Mouse (Mus musculus): ENCODE data around the gene Bbs9. TPM values are rescaled to one million over a fixed set of nuclear protein-coding genes. Genes with fewer than 3 reads are reported as not detected.
A peak's percentile ranks its signal among the peaks of the same experiment; 100 is the strongest.

The Bbs9 gene
- polyA plus RNA-seq, 1 experiment: 17.9 TPM

DNA sequence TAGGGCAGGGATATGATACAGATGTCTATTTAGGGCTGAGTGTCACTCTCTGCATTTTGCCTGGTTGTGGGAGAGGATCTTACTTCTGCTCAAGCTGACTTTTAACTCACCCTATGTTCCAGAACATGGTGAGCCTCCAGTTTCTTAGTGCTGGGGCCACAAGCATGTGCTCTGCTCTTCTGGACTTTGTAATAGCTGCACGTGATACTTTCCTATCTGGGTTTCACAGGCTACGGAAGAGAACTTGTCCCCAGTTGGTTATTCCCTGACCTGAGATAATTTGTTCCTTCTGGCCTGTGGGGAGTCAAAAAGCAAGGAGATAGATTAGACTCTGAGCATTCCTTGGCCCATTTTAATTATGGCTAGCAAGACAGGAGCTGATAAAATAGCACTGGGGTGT lies 30.1 kb downstream of the Bbs9 start:
- Histone ChIP-seq H3K36me3 (ENCODE audit: control insufficient read depth, insufficient read depth, low read length, poor library complexity, severe bottlenecking) (no peaks in the 10 kb centered on the region), H3K9ac (ENCODE audit: low read depth, poor library complexity, severe bottlenecking) (no peak overlapping the region), H3K4me3 (ENCODE audit: low read depth, low read length) (no peak overlapping the region), H3K27me3 (ENCODE audit: control insufficient read depth, insufficient read depth, low read length, poor library complexity, severe bottlenecking) (no peaks in the 10 kb centered on the region), H3K9me3 (replicated peaks; ENCODE audit: control insufficient read depth, insufficient read depth, low read length, poor library complexity, severe bottlenecking) (no peaks in the 10 kb centered on the region), H3K4me1 (ENCODE audit: control insufficient read depth, insufficient read depth, low read length) (no peaks in the 10 kb centered on the region), H3K27ac (ENCODE audit: insufficient read depth, low read length) (no peak overlapping the region)
- TF ChIP-seq POLR2A (IDR thresholded peaks at IDR 0.05; ENCODE audit: insufficient read depth, low read length) (no peak), EP300 (IDR thresholded peaks at IDR 0.05; ENCODE audit: insufficient read depth, low read depth, low read length) (no peak), CTCF (IDR thresholded peaks at IDR 0.05; ENCODE audit: low read depth, low read length) (no peak)

DNA sequence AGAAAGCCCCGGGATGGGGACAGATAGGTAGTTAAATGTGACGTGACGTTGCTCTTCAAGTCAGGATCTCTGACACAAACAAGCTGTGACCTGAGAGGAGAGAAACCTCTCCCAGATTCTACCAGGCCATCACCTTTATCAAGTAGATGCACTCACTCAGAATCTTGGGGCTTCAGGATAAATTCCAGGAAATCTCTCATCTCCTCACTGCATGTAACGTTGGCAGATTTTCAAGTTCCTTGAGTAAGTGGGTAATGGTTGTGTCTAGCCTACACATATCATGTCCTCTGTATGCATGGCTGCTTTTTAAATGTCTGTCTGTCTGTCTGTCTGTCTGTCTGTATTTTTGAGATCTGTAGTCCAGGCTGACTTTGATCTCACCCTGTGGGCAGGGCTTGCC lies 39.6 kb downstream of the Bbs9 start:
- Histone ChIP-seq H3K27ac (ENCODE audit: insufficient read depth, low read length) (no peak overlapping the region), H3K9me3 (replicated peaks; ENCODE audit: control insufficient read depth, insufficient read depth, low read length, poor library complexity, severe bottlenecking) (no peaks in the 10 kb centered on the region), H3K4me3 (ENCODE audit: low read depth, low read length) (no peak overlapping the region), H3K9ac (ENCODE audit: low read depth, poor library complexity, severe bottlenecking) (no peak overlapping the region), H3K4me1 (ENCODE audit: control insufficient read depth, insufficient read depth, low read length) (no peaks in the 10 kb centered on the region), H3K27me3 (ENCODE audit: control insufficient read depth, insufficient read depth, low read length, poor library complexity, severe bottlenecking) (no peaks in the 10 kb centered on the region), H3K36me3 (ENCODE audit: control insufficient read depth, insufficient read depth, low read length, poor library complexity, severe bottlenecking) (no peaks in the 10 kb centered on the region)
- TF ChIP-seq CTCF (IDR thresholded peaks at IDR 0.05; ENCODE audit: low read depth, low read length): no peak
- TF ChIP-seq EP300 (IDR thresholded peaks at IDR 0.05; ENCODE audit: insufficient read depth, low read depth, low read length): no peak
- TF ChIP-seq POLR2A (IDR thresholded peaks at IDR 0.05; ENCODE audit: insufficient read depth, low read length): no peak

DNA sequence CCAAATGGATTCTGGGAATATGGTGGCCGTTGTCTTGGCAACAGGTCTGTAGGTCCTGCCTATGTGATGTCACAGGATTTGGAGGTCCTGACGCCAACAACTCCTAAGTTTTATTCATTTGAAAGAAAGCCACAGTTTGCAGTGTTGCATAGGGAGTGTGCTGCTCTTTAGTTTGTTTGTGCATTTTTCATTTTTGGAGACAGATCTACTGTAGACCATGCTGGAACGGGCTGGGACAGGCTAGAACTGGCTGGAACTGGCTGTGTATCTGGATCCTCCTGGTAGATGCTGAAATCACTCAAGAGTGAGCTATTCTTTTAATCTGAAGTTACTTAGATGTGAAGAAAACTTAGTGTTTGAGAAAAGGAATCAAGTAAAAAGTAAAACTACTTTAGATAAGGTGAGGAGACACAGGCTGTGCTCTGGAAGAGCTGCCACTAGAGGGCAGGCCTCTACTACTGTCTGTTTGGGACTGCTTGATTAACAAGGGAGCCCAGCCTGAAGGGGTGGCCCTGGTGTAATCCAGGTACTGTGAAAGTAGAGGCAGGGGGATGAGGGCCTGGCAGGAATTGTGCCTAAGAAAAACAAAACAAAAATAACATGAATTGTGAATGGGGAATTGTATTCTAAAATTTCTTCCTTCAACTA lies 43.0 kb downstream of the Bbs9 start:
- TF ChIP-seq EP300 (IDR thresholded peaks at IDR 0.05; ENCODE audit: insufficient read depth, low read depth, low read length): no peak
- TF ChIP-seq CTCF (IDR thresholded peaks at IDR 0.05; ENCODE audit: low read depth, low read length): peak; percentile 81
- TF ChIP-seq POLR2A (IDR thresholded peaks at IDR 0.05; ENCODE audit: insufficient read depth, low read length): no peak
- Histone ChIP-seq H3K27ac (ENCODE audit: insufficient read depth, low read length) (no peak overlapping the region), H3K27me3 (ENCODE audit: control insufficient read depth, insufficient read depth, low read length, poor library complexity, severe bottlenecking) (no peaks in the 10 kb centered on the region), H3K4me3 (ENCODE audit: low read depth, low read length) (no peak overlapping the region), H3K36me3 (ENCODE audit: control insufficient read depth, insufficient read depth, low read length, poor library complexity, severe bottlenecking) (no peaks in the 10 kb centered on the region), H3K4me1 (ENCODE audit: control insufficient read depth, insufficient read depth, low read length) (no peaks in the 10 kb centered on the region), H3K9ac (ENCODE audit: low read depth, poor library complexity, severe bottlenecking) (no peak overlapping the region), H3K9me3 (replicated peaks; ENCODE audit: control insufficient read depth, insufficient read depth, low read length, poor library complexity, severe bottlenecking) (peaks cover 6% of the 10 kb centered on the region)

DNA sequence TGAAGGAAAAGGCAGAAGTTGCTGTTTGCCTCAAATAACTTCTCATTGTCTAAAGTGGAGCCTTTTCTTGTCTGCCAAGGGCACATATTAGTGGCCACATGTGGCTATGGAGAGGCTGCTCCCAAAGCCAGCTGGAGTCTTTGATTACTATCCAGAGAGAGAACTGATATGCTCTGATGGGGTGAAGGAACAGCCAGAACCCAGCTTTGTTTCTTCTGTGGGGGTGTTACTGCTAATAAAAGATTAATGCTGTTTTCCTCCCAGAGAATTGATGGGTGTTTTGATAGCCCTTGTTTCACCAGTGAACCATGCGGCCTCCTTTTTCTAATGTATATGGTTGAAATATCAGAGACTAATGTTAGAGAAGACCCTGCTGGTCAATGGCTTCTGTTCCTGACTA lies 47.9 kb downstream of the Bbs9 start:
- H3K4me3 ChIP-seq (ENCODE audit: low read depth, low read length): no peak overlapping the region
- H3K36me3 ChIP-seq (ENCODE audit: control insufficient read depth, insufficient read depth, low read length, poor library complexity, severe bottlenecking): no peaks in the 10 kb centered on the region
- H3K27ac ChIP-seq (ENCODE audit: insufficient read depth, low read length): no peak overlapping the region
- TF ChIP-seq CTCF (IDR thresholded peaks at IDR 0.05; ENCODE audit: low read depth, low read length) (no peak), EP300 (IDR thresholded peaks at IDR 0.05; ENCODE audit: insufficient read depth, low read depth, low read length) (no peak), POLR2A (IDR thresholded peaks at IDR 0.05; ENCODE audit: insufficient read depth, low read length) (no peak)
- no peaks in the 10 kb centered on the region for H3K4me1 ChIP-seq (ENCODE audit: control insufficient read depth, insufficient read depth, low read length)
- peaks cover 6% of the 10 kb centered on the region for H3K9me3 ChIP-seq (replicated peaks; ENCODE audit: control insufficient read depth, insufficient read depth, low read length, poor library complexity, severe bottlenecking)
- H3K9ac ChIP-seq (ENCODE audit: low read depth, poor library complexity, severe bottlenecking): no peak overlapping the region
- H3K27me3 ChIP-seq (ENCODE audit: control insufficient read depth, insufficient read depth, low read length, poor library complexity, severe bottlenecking): no peaks in the 10 kb centered on the region; the same call in 1 of the 2 replicates

DNA sequence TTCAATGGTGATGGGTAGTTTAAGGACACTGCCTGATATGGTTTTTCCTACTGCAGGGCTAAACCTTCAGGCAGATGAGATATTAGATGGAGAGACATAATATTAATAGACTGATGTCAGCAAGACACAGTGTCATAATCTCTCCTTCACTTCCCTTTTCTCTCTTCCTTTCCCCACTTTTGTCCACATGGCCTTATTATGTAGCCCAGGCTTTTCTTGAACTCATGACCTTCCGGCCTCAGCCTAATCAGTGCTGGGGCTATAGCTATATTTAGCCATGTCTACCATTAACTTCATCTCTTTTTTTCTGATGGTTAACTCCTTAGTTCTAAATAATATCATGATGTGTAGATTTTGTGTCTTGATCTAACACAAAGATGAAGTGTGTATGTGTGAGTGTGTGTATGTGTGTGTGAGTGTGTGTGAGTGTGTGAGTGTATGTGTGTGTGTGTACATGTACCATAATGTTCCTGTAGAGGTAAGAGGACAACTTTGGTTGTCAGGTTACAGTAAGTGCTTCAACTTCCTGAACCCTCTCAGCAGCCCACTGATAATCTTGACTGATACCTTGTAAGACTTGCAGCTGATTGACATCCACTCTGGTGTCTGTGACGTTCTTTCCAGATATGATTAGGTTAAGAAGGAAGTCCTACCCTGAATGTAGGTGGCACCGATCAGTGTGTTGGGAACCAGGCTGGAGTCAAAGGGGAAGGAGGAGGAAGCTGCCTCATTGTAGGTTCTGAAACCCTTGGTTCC lies 55.4 kb downstream of the Bbs9 start:
- Histone ChIP-seq H3K4me3 (ENCODE audit: low read depth, low read length) (no peak overlapping the region), H3K9ac (ENCODE audit: low read depth, poor library complexity, severe bottlenecking) (no peak overlapping the region), H3K4me1 (ENCODE audit: control insufficient read depth, insufficient read depth, low read length) (no peaks in the 10 kb centered on the region), H3K36me3 (ENCODE audit: control insufficient read depth, insufficient read depth, low read length, poor library complexity, severe bottlenecking) (no peaks in the 10 kb centered on the region), H3K27ac (ENCODE audit: insufficient read depth, low read length) (no peak overlapping the region), H3K9me3 (replicated peaks; ENCODE audit: control insufficient read depth, insufficient read depth, low read length, poor library complexity, severe bottlenecking) (no peaks in the 10 kb centered on the region), H3K27me3 (ENCODE audit: control insufficient read depth, insufficient read depth, low read length, poor library complexity, severe bottlenecking) (no peaks in the 10 kb centered on the region; the same call in 1 of the 2 replicates)
- no peak for TF ChIP-seq POLR2A (IDR thresholded peaks at IDR 0.05; ENCODE audit: insufficient read depth, low read length)
- TF ChIP-seq CTCF (IDR thresholded peaks at IDR 0.05; ENCODE audit: low read depth, low read length): no peak
- no peak for TF ChIP-seq EP300 (IDR thresholded peaks at IDR 0.05; ENCODE audit: insufficient read depth, low read depth, low read length)

DNA sequence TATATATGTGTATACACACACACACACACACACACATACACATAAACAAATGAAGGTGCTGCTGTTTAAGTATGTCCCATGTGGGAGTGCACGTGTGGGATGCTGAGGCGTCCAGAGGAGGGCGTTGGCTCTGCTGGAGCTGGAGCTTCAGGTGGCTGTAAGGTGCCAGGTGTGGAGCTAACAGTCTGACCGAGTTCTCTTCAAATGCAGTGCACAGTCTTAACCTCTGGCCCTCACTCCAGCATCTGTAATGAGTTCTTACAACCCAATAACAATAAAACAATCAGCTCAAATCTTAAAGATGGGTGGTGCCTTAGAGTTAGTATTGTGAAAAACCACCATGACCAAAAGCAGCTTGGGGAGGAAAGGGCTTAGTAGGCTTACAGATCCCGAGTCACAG lies 56.6 kb downstream of the Bbs9 start:
- Histone ChIP-seq H3K4me3 (ENCODE audit: low read depth, low read length) (no peak overlapping the region), H3K27ac (ENCODE audit: insufficient read depth, low read length) (no peak overlapping the region), H3K4me1 (ENCODE audit: control insufficient read depth, insufficient read depth, low read length) (no peaks in the 10 kb centered on the region), H3K9me3 (replicated peaks; ENCODE audit: control insufficient read depth, insufficient read depth, low read length, poor library complexity, severe bottlenecking) (no peaks in the 10 kb centered on the region), H3K27me3 (ENCODE audit: control insufficient read depth, insufficient read depth, low read length, poor library complexity, severe bottlenecking) (no peaks in the 10 kb centered on the region), H3K36me3 (ENCODE audit: control insufficient read depth, insufficient read depth, low read length, poor library complexity, severe bottlenecking) (no peaks in the 10 kb centered on the region), H3K9ac (ENCODE audit: low read depth, poor library complexity, severe bottlenecking) (no peak overlapping the region)
- TF ChIP-seq EP300 (IDR thresholded peaks at IDR 0.05; ENCODE audit: insufficient read depth, low read depth, low read length) (no peak), POLR2A (IDR thresholded peaks at IDR 0.05; ENCODE audit: insufficient read depth, low read length) (no peak), CTCF (IDR thresholded peaks at IDR 0.05; ENCODE audit: low read depth, low read length) (no peak)

Data from ES-Bruce4 (cell line).